Comparison of ENCODE assay signal across 23 mouse cellular contexts in genomic region chr7:129896291-129896690, GRCm38 (mm10).
DNase-seq lines count a peak whose midpoint lies in the region; ATAC-seq lines count a peak whose summit lies in the region.
"Had no signal": no experiment of that assay in that cellular context is flagged by ENCODE, and none has a peak within 500 bp of the region (broad histone marks: within the 10 kb centered on the region; RNA-seq: fewer than 3 reads in every experiment).

No protein-coding gene starts in this region.

- H3K4me2 ChIP-seq in heart, embryonic 12.5 days: no peak overlapping the region
- H3K4me2 ChIP-seq in midbrain, embryonic 14.5 days (ENCODE audit: low read length): no peak overlapping the region
- H3K4me2 ChIP-seq in midbrain, embryonic 15.5 days: no peak overlapping the region
- H3K4me2 ChIP-seq: heart, embryonic 15.5 days; hindbrain, embryonic 12.5 days; intestine, embryonic 15.5 days; liver, embryonic 12.5 days had no signal

- H3K36me3 ChIP-seq in heart, embryonic 10.5 days: no peaks in the 10 kb centered on the region
- no peaks in the 10 kb centered on the region for H3K36me3 ChIP-seq in heart, embryonic 12.5 days
- H3K36me3 ChIP-seq in midbrain, embryonic 14.5 days (ENCODE audit: control insufficient read depth, insufficient read depth, low read length): no peaks in the 10 kb centered on the region
- H3K36me3 ChIP-seq in midbrain, embryonic 10.5 days: no peaks in the 10 kb centered on the region
- no peaks in the 10 kb centered on the region for H3K36me3 ChIP-seq in midbrain, embryonic 15.5 days (replicated peaks)
- H3K36me3 ChIP-seq: heart, embryonic 15.5 days; hindbrain, embryonic 12.5 days; intestine, embryonic 15.5 days; liver, embryonic 12.5 days had no signal

- no peak overlapping the region for H3K4me3 ChIP-seq in heart, embryonic 10.5 days
- H3K4me3 ChIP-seq in heart, embryonic 12.5 days: no peak overlapping the region
- H3K4me3 ChIP-seq in midbrain, embryonic 14.5 days (replicated peaks; ENCODE audit: low read depth, low read length): no peak overlapping the region
- H3K4me3 ChIP-seq in midbrain, embryonic 10.5 days: no peak overlapping the region
- H3K4me3 ChIP-seq in midbrain, embryonic 15.5 days: no peak overlapping the region
- H3K4me3 ChIP-seq: heart, embryonic 15.5 days; hindbrain, embryonic 12.5 days; intestine, embryonic 15.5 days; liver, embryonic 12.5 days; megakaryocyte, embryonic 14.5 days had no signal

- 54% methylated on average over 7 of the region's 7 CpGs for WGBS in heart, embryonic 10.5 days
- WGBS in heart, embryonic 12.5 days: 43% methylated on average over 7 of the region's 7 CpGs
- 74% methylated on average over 7 of the region's 7 CpGs for WGBS in midbrain, embryonic 14.5 days
- WGBS in midbrain, embryonic 10.5 days: 92% methylated on average over 7 of the region's 7 CpGs
- 71% methylated on average over 7 of the region's 7 CpGs for WGBS in midbrain, embryonic 15.5 days

- peak; percentile 33 for DNase-seq in heart, embryonic 10.5 days (ENCODE audit: low spot score)
- DNase-seq in midbrain, embryonic 14.5 days: peak; percentile 35
- no peak for DNase-seq in midbrain, embryonic 10.5 days (ENCODE audit: low spot score)
- peak; percentile 23 for DNase-seq in telencephalon, adult 2 months (ENCODE audit: low read depth, low spot score)
- no peak for DNase-seq in gastrocnemius, postnatal 10 days
- no peak for DNase-seq in Muller cell, postnatal 12 days (ENCODE audit: inconsistent ontology term)
- DNase-seq: adrenal gland, postnatal 25 days; cerebellum, adult 8-10 months; cerebellum, postnatal 25 days; kidney, adult 2 months; layer of hippocampus, postnatal 36 days; left cerebral cortex, postnatal 4 days; liver, postnatal 0 days; lung, postnatal 36 days; right cerebral cortex, postnatal 4 days had no signal

- no peaks in the 10 kb centered on the region for H3K27me3 ChIP-seq in heart, embryonic 10.5 days (ENCODE audit: insufficient read depth, poor library complexity, severe bottlenecking)
- no peaks in the 10 kb centered on the region for H3K27me3 ChIP-seq in heart, embryonic 12.5 days (replicated peaks)
- H3K27me3 ChIP-seq in midbrain, embryonic 14.5 days (ENCODE audit: control insufficient read depth, insufficient read depth, low read length): no peaks in the 10 kb centered on the region
- H3K27me3 ChIP-seq in midbrain, embryonic 10.5 days (ENCODE audit: low read depth, poor library complexity, severe bottlenecking): 0 out of 2 replicates have a peak, but pooled peaks cover 5% of the 10 kb centered on the region
- no peaks in the 10 kb centered on the region for H3K27me3 ChIP-seq in midbrain, embryonic 15.5 days (replicated peaks)
- H3K27me3 ChIP-seq: heart, embryonic 15.5 days; hindbrain, embryonic 12.5 days; intestine, embryonic 15.5 days; liver, embryonic 12.5 days; megakaryocyte, embryonic 14.5 days had no signal

- H3K9ac ChIP-seq in heart, embryonic 12.5 days: no peak overlapping the region
- H3K9ac ChIP-seq in midbrain, embryonic 14.5 days (replicated peaks; ENCODE audit: low read length): no peak overlapping the region
- H3K9ac ChIP-seq in midbrain, embryonic 15.5 days: no peak overlapping the region
- H3K9ac ChIP-seq: heart, embryonic 15.5 days; hindbrain, embryonic 12.5 days; intestine, embryonic 15.5 days; liver, embryonic 12.5 days; liver, postnatal 0 days had no signal

- ATAC-seq in heart, embryonic 12.5 days (ENCODE audit: insufficient number of reproducible peaks, low FRiP score): no peak
- ATAC-seq in midbrain, embryonic 14.5 days (ENCODE audit: low FRiP score, low TSS enrichment): no peak
- ATAC-seq in midbrain, embryonic 15.5 days (replicated peaks): no peak
- ATAC-seq: CD4-positive, CD25-positive, alpha-beta regulatory T cell, adult 4 months; intestine, embryonic 15.5 days; liver, embryonic 12.5 days; liver, postnatal 0 days had no signal

- 0 out of 2 replicates have a peak overlapping the region, but pooled peaks have one; percentile 19 for H3K27ac ChIP-seq in heart, embryonic 10.5 days
- no peak overlapping the region for H3K27ac ChIP-seq in heart, embryonic 12.5 days (ENCODE audit: poor library complexity, severe bottlenecking)
- H3K27ac ChIP-seq in midbrain, embryonic 14.5 days (replicated peaks; ENCODE audit: low read depth, low read length): no peak overlapping the region
- H3K27ac ChIP-seq in midbrain, embryonic 10.5 days (replicated peaks): no peak overlapping the region
- H3K27ac ChIP-seq in midbrain, embryonic 15.5 days: peak overlapping the region; percentile 31; the same call in 1 of the 2 replicates
- H3K27ac ChIP-seq: heart, embryonic 15.5 days; hindbrain, embryonic 12.5 days; intestine, embryonic 15.5 days; liver, embryonic 12.5 days had no signal

- H3K9me3 ChIP-seq in heart, embryonic 10.5 days: no peaks in the 10 kb centered on the region
- H3K9me3 ChIP-seq in heart, embryonic 12.5 days (replicated peaks): 0 out of 2 replicates have a peak, but pooled peaks cover 4% of the 10 kb centered on the region
- no peaks in the 10 kb centered on the region for H3K9me3 ChIP-seq in midbrain, embryonic 14.5 days (ENCODE audit: control insufficient read depth, low read length)
- no peaks in the 10 kb centered on the region for H3K9me3 ChIP-seq in midbrain, embryonic 10.5 days (replicated peaks)
- H3K9me3 ChIP-seq in midbrain, embryonic 15.5 days: no peaks in the 10 kb centered on the region
- H3K9me3 ChIP-seq: heart, embryonic 15.5 days; intestine, embryonic 15.5 days; liver, embryonic 12.5 days had no signal

- peaks cover 12% of the 10 kb centered on the region for H3K4me1 ChIP-seq in heart, embryonic 10.5 days
- peaks cover 8% of the 10 kb centered on the region; the same call in 1 of the 2 replicates for H3K4me1 ChIP-seq in heart, embryonic 12.5 days (replicated peaks)
- no peaks in the 10 kb centered on the region for H3K4me1 ChIP-seq in midbrain, embryonic 14.5 days (ENCODE audit: control insufficient read depth, insufficient read depth, low read length)
- H3K4me1 ChIP-seq in midbrain, embryonic 10.5 days: no peaks in the 10 kb centered on the region
- peaks cover 6% of the 10 kb centered on the region; the same call in 1 of the 2 replicates for H3K4me1 ChIP-seq in midbrain, embryonic 15.5 days
- H3K4me1 ChIP-seq: heart, embryonic 15.5 days; hindbrain, embryonic 12.5 days; intestine, embryonic 15.5 days; liver, embryonic 12.5 days; megakaryocyte, embryonic 14.5 days had no signal

Comparison
In these comparisons a context has a peak if more than half of its experiments do, and no peak if none do; other contexts are left out.
1. DNase-seq: peak in heart, embryonic 10.5 days (single experiment), midbrain, embryonic 14.5 days (single experiment) and telencephalon, adult 2 months (single experiment); none in midbrain, embryonic 10.5 days (single experiment), gastrocnemius, postnatal 10 days (single experiment) and Muller cell, postnatal 12 days (single experiment).
2. H3K27ac ChIP-seq: peak in heart, embryonic 10.5 days (single experiment) and midbrain, embryonic 15.5 days (single experiment); none in heart, embryonic 12.5 days (single experiment), midbrain, embryonic 14.5 days (single experiment) and midbrain, embryonic 10.5 days (single experiment).